Mouse (Mus musculus) spleen, adult 18-20 months (tissue): Measurements from ENCODE around the gene Olfm2.

Experiments used
- DNase-seq, 2 experiments: peaks; one replicate each; pipeline ENCODE4 v3.0.0; 2022; ENCODE audit warnings: mixed read lengths in 2 of 2

The Olfm2 gene

DNA sequence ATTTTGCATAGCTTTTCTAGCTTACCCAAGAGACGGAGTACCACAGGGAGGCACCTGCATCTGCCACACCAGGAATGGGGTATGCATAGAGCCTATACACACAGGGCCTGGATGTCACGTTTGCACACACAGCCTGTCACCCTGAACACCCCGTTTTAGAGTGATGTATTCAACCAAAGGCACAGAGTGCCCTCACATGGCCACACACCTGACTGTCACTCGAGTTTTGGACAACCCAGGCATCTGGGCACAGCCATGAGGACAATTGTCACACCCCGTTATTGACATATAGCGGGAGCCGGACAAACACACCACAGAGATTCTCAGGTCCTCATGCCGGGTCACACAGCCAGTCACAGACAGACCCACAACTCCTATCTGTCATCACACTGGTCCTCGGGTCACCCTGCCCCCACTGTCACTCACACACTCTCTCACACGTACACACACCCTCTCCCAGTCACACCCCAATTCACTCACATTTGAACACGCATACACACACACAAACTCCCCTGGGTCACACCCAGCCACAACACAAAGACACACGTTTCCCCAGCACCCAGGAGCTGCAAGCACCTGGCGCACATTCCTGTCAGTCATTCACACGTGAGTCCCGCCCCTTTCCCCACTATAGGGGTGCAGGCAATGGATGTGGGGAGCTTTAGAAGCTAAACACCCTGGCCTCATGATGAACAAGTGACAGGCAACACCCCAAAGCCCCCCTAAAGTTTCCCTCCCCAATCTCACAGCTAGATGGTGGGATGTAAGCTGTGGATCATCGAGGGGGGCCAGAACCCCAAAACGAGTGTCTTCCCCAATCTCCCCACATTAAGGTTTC, 801 bp downstream of the Olfm2 start:
- no peak for DNase-seq

DNA sequence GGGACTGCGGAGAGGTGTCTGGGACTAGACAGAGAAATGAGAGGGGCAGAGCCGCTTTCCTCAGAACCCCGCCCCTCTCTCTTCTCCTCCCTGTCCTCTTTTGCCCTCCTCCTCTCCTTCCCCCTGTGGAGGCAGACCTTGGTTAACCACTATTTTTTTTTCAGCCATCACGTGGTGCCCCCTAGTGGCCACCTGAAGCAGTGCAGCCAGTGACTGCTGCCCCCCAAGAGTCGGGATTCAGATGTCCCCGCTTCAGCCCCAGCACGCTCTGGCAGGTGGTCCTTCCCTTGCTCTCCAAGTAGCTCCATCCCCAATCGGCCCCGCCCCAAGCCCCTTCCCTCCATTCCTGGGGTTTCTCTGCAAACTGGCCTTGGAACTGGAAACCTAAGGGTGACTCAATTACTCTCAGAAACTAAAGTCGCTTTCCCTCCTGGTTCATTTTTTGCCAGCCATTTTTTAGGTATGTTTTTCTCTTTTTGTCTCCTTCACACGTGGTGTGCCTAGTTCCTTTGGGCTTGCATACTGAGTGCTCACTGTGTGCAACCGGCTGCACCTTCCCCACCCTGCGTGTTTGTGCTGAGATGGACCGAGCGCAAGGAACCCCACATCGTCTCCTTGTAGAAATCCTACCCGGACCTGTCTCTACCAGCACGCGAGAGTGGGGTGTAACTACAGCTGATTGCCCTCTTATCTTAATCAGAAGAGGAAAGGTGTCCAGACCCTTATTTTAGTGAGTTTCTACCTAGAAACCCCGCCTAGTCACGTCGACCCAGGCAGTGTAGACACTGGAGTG, 2.0 kb downstream of the Olfm2 start:
- peak in 1 of 2 experiments; percentile 19 for DNase-seq

DNA sequence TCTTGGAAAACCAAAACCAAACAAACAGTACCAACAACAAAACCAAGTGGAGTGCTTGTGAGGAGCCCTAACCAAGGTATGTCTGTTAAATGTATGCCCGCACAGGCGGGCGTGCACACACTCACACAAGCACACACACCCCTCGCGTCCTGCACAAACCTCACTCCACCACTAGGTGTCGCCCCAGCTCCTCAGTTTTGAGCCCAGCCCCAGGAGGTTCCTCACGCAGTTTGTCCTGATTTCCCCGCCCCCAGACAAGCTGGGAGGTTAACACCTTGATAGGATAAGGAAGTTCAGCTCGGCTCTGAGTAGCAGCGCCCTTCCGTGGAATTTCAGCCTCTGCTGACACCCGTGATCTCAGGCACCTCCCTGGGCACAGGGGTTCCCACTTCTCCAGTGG, 5.7 kb downstream of the Olfm2 start:
- DNase-seq, result peak; percentile 30 to 67

DNA sequence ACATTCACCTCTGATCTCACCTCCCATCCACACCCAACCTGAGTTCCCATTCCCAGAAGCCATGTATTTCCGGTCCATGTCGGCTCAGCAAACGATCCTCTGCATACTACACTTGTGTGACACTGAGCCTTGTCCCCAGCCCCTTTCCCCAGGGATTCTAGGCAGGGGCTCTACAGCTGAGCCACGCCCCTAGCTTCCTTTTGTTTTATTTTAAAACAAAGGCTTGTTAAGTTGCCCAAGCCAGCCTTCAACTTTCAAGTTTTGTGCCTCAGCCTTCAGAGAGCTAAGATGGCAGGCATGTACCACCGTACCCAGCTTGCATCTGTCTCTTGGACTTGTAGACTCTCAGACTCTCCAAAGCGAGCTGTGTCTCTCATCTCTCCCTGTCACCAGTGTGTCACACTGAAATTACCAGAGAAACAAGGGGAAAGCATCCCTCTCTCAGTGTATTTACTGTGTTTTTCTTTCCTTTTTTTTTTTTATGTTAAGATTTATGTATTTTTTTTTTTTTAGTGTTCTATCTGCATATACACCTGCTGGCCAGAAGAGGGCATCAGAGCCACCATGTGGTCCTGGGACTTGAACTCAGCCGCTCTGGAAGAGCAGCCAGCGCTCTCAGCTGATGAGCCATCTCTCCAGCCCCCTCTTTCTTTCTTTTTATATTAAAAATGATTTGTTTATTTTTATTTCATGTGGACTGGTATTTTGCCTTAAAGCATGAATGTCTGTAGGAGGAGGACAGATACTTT, 7.7 kb downstream of the Olfm2 start:
- no peak for DNase-seq

DNA sequence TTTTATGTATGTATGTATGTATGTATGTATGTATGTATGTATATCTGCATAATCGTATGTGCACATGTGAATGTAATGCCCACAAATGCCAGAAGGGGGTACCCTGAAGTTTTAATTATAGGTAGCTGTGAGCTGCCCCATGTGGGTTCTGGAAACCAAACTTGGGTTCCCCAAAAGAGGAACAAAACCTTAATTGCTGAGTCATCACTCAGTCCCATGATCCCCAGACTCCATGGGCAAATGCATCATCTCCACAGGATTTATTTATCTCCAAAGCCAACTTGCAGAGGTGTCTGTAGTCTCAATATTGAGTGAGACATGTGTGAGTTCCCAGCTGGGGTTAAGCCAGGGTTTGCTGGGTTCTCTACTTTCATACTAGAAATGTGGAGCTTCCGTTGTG, 8.9 kb downstream of the Olfm2 start:
- no peak for DNase-seq

DNA sequence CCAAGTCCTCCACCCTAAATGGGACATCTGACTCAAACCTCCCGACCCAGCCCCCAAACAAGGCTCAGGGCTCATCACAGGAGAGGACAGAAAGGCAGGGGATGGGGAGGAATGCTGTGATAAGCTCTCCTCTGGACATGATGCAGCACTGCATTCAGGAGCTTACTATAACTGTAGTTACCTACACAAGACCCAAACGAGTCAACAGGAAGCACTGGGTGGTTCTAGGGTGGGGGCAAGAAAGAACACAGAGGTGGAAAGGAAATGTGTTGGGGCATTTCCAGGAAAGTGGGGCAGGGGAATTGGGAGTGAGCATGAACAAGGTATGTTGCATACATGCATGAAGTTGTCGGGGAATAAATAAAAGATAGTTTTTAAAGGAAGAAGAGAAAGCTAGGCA, 11.5 kb downstream of the Olfm2 start:
- no peak for DNase-seq

DNA sequence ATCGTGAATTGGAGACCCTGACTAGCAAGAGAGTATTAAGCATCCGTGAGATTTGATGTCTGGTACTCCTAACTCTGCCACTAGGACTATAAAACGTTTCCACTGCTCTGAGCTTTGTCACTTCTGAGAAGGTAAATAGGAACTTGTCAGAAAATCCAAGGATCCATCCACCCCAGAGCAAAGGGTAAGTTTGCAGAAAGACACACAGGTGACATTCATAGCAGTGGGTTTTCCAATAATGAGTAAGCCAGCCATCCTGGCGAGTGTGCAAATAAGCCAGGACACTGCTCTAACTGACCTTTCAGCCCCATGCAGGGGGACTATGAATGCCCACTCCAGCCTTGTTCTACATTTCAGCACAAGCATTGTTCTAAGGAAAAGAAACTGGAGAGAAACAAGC, 14.4 kb downstream of the Olfm2 start:
- no peak for DNase-seq

DNA sequence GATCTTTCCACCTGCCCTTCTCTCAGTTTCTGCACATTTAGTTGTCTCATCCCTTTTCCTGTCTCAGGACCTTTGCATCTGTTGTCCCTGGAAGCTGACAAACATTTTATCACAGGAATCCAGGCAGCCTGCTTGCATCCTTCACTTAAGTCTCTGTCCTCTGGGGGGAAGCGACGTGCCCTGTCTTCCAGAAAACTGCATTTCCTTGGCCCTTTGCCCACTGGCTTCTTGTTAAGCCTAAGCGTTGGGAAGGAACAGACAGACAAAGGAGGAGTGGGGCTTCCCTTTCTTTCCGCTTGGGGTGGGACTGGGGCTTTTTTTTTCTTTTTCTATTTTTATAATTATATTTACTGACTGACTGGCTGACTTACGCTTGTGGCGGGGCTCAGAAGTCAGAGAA, 16.7 kb downstream of the Olfm2 start:
- DNase-seq, result no peak

DNA sequence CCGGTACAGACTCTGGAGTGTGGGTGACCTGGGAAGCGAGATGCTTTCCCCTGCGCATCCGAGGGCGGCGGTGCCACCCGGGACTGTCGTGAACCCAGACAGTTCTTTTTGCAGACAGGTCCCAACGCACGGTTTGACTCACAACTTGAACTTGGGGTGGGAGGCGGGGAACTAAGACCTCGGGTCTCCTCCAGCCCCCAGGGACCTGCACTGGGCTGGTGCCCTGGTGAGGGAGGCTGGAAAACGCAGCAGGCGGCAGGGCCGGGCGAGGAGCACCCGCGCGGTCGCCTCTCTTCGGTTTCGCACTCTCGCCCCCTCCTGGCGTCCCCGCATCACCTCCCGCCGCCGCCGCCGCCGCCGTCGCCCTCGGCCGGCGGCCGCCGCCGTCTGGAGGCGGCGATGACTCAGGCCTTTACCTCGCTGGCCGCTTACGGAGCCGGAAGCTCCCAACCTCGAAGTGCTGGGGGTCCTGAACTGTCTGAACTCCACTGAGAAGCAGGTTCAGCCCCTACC, 18.5 kb downstream of the Olfm2 start:
- DNase-seq, result peak in 1 of 2 experiments; percentile 32

DNA sequence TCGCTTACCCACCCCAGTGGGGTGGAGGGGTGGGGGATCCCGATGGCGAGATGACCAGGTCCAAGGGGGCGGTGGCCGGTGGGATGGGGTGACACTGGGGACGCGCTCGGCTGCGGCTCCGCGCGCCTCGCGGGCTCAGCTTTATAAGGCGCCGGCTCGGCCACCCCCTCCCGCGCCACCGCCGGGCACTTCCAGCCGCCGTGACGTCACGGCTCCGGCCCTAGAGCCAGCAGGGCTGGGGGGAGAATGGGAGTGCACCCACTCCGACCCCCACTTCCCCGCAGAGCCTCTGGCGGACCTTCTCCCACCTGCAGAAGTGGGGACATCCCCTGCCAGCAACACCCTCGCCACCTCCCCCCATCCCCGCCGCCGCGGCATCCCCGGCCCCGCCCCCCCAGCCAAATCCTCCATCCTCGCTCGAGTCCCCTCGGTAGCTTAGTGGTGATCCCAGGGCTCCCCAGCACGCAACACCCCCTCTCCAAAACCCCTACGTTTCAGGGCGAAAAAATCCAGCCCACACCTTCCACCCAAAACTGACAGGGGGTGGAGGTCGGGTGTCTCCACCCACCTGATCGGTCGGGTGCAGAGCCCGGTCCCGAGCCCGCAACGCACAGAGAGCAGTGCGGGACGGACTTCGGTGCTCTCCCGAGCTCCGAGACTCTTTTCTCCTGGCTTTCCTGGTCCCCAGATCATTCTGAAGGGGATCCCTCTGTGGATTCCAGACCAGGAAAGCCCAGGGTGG, 19.1 kb downstream of the Olfm2 start:
- no peak for DNase-seq

DNA sequence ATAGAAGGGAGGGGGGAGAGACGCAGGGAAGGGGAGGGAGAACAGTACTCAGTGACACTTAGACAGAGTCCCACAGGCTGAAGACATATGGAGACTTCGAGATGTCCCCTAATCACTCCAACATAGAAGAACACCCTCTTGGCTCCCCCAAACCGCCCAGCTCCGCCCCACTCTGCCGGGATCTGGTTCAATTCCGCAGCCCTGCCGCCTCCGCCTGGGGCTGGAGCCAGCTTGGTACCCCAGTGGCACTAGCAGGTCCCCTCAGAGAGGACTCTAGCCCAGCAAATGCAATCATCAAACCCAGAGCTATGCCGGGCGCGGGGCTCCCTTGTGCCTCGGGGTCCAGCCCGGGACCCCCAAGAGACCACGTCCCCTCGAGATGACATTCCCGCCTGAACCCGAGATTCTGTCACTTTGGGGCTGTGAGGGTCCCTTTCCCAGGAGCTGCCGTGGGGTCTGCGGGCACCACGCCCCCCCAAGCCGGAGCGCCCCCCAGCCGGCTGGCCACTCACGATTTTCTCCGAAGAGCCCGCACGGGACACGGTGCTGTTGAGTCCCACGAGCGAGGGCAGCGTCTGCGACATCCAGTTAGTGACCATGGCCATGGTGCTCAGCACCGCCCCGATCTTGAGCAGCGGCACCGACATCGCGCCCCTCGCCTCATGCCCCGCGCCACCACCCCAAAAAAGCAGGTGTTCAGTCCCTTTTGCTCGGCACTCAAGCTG, 19.9 kb downstream of the Olfm2 start:
- DNase-seq, result no peak

DNA sequence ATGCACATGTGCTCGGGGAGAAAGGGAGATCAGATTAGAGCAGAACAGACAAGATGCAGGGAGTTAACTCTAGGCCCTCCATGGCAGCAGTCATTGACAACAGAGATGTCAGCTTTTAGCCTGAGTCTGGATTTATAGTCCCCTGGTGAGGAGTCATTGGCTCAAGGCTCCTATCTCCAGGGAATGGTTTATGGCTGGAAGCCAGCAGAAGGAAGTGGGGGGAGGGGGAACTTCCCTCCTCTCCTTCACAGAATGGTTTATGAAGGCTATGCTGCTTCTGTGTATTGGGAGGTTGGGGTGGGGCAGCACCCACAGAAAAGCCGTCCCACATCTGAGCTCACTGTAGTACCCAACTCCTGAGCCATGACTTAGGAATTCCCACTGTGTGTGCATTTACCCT, 24.6 kb downstream of the Olfm2 start:
- no peak for DNase-seq

DNA sequence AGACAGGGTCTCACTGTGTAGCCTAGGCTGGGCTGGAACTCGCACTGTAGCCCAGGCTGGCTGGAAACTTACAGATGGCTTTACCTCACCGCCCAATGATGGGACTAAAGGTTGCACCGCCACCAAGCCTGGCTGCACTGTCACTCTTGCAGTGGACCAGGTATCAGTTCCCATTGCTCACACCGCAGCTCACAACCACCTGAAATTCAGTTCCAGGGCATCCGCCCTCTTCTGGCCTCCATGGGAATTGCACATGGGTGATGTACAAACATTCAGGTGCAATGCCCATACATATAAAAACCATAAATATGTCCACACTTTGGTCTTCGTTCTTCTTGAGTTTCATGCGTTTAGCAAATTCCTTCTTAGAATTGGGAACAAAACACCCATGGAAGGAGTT, 30.8 kb downstream of the Olfm2 start:
- DNase-seq, result no peak

DNA sequence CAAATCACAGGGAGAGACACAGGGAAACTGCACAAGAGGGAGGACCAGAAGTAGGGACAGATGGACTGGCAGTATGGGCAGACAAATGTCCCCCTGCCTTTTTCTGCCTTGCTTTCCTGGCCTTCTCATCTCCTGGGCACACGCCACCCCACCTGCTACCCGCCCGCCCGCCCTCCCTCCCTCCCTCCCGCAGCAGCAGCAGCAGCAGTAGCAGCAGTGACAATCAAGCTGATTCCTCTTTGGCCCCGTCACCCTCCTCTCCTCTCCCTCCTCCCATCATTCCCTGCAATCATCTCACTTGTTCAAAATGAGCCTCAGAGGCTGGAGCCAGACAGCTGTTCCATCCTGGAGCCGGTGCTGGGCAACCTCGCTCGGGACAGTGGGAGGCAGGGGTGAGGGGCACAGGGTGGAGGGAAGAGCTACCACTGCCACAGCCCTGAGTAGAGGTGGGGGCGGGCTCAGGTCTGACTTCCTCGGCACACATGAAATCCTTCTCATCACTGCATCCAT, 32.6 kb downstream of the Olfm2 start:
- DNase-seq, result no peak

DNA sequence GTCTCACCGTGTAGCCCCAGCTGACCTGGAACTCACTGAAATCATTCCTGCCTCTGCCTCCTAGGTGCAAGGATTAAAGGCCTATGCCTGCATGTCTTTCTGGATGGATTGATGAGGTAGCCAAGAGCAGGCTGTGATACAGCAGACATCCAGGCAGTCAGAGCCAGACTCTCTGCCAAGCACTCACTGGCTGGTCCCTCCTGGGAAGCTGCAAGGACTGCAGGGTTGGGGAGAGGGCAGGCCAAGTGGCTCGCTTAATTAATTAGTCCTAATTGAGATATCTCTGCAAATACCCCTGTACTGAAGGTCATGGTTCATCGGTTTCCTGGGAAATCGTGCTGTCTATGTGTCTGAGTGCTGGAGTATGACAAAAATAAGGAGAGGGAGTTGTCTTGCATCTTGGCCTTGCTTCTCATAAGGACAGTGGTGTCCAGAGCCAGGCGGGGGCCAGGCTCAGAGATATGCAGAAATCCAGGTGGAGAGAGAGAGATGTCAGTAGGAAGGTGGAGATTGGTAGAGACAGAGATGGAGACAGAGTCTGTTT, 33.1 kb downstream of the Olfm2 start:
- DNase-seq, result no peak

DNA sequence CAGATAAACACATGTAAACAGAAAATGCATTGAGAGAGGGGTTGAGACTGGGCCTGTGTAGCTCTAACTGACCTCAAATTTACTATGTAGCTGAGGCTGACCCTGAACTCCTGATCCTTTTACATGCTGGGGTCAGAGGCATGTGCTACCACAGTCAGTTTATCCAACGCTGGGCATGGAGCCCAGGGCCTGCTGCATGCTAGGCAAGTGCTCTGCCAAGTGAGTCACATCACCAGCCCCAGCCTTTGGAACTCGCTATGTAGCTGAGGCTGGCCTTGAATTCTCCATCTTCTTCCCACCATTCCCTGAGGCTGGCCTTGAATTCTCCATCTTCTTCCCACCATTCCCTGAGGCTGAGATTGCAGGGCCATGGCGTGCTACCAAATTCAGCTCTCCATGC, 35.7 kb downstream of the Olfm2 start:
- DNase-seq, result no peak

DNA sequence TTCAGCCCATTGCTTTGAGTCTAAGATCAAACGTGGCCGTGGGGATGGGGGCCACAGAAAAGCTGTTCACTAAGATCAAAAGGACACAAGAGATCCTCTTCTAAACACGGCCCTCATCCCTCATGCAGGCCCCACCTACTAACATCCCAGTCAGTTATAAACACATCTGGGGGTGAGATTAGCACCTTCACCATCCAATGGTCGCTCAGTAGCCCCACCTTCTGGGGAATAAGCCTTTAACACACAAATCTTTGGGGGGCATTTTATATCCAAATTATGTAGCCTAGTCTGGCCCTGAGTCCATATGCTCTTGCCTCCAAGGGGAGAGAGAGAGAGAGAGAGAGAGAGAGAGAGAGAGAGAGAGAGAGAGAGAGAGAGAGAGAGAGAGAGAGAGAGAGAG, 40.2 kb downstream of the Olfm2 start:
- no peak for DNase-seq

DNA sequence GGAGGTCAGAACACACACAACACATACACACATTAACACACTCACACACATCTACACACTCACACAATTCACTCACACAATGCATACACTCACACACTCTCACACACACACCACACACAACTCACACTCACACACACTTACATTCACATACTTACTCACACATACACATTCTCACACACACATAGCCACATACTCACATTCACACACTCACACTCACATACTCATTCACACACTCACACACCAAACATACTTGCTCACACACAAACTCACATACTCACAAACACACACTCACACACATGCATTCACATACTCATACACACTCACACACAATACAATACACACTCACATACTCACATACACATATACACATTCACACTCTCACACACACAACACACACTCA, 40.7 kb downstream of the Olfm2 start:
- DNase-seq, result no peak

DNA sequence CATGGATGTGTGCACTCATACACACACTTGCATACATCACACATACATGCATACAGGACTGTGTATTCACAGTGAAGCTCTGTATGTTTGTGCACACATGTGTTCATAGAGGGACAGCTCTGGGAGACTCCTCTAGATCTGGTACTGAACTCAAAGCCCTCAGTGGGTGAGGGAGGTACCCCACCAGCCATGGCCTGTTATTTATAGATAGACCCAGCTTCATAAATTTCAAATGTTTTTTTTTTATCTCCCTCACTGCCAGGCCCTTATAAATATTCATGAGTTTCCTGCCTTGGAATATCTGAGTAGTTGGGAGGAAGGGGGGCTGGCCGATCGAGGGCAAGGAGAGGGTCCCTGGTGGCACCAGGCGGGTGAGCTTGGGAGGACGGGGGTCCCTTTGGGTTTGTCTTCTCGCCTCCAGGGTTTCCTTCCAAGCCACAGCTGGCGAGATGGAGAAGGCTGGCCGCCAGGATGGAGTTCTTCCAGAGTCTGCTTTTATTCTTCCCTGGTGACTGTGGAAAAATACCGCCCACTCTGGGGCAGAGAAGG, 42.2 kb downstream of the Olfm2 start:
- DNase-seq, result no peak

DNA sequence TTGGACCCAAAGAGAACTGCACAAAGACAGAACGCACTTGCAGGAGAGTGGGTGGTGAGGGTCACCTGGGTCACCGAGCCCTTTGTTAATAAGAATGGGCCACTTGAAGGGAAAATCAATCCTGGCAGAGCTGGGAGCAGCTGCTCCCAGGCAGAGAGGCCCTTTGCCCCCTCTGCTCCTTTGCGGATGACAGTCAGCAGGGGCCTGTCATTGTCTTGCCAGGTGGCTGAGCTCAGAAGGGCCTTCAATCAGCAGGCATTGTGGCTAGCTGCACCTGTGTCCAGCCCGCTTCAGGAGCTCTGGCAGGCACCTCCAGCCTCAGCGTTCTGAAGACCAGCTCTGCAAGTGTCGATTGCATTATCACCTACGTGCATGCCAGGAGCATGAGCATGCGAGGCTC, 48.7 kb downstream of the Olfm2 start:
- no peak for DNase-seq

DNA sequence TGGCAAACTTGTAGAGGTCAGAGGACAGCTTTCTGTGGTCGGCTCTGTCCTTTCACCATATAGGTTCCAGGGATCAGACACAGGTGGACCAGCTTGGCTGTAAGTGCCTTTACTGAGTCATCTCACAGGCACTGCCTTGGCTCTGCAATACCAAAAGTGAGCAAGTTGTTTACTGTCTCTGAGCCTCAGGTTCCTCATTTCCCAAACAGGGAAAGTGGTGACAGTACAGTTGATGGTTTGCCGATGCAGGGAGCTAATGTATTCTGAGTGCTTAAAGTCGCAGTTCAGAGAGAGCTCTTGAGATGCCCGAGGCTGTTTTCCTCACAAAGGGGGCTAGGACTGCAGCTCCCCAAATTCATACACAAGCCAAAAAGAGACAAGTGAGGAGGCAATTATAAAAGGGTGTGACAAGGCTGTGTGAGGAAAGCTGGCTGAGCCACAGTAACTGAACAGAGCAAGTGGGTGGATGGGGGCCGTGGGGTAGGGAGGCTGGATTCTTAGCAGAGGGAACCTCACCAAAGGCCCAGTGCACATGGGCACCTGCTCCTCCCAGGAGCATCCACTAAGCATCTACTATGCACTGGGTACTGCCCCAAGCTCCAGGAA, 49.9 kb downstream of the Olfm2 start:
- no peak for DNase-seq
